Mouse (Mus musculus): Measurements from ENCODE around the gene Rab13.
"Not testable (repeated sequence)": the region's sequence is repeated elsewhere in the genome, so short reads cannot be mapped to it uniquely, and the experiment has no call there.

The Rab13 gene

DNA sequence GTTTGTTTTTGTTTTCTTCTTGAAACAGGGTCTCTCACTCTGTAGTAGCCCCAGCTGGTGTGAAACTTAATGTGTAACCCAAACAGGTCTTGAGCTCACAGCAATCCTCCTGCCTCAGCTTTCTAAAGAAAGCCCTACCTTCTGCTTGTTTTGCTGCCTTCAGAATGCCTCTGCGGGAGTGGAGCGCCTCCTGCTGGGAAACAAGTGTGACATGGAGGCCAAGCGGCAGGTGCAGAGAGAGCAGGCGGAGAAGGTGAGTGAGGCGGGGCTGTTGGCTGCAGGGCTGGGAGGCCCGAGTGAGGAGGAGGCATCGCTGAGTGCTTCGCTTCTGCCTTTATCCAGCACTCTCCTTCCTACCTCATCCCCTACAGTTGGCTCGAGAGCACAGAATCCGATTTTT lies 10.8 kb downstream of the Rab13 start:
- DNase-seq (ENCODE audit: low read depth), result no peak

DNA sequence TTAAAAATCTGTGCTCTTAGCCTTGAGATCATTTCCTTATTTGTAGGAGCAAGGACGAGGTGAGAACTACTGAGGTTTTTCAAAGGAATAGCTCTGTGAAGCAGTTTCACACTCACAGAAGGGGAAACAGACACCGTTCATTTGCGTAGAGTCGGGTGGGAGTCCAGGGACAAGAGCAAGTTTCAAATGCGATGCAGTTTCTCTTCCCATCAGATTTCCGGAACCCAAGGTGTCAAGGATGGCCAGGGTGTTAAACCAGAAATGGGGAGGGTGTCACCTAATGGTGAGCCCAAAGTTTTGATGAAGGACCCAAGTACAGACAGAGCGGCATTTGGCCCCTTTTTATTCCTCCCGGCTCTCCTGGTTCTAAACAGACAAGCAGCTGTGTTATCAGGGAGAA lies 17.6 kb downstream of the Rab13 start:
- DNase-seq (ENCODE audit: low read depth), result no peak

DNA sequence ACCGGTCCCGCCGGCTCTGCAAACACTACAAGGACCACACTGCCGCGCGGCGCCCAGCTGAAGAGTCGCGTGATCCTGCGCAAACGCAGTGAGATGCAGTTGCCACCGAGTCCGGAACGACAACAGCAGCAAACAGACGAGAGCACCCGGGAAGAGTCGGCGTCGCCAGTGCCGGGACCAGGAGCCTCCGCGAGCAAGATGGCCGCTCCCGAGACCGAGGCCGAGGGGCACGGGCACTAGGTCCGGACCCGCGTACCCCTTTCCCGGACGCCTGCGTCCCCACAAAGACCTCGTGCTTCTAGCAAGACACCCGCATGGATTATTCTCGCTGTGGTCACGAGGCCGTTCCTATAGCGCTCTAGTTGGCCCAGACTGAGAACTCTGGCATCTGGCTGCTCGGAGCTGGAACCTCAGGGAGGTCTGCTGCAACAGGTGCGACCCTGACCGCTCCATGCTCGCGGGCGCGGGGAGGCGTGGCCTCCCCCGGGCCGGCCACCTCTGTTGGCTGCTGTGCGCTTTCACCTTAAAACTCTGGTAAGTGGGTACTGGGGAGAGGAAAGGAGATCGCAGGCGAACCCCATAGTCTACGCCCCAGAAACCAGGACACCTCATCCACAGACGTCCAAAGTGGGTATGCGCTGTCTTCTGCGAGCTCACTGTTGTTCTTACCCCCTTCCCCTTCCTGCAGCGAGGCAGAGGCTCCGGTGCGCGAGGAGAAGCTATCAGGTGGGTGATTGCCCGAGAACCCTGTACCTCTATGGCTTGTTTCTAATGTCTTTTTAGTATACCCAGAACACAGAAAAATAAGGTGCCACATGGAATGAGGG lies 18.2 kb downstream of the Rab13 start, which contains the start of gene Jtb:
TSS of gene Jtb (plus strand) at position 91 of the 827 bp plus-strand sequence.
- DNase-seq (ENCODE audit: low read depth), result peak; percentile 94

DNA sequence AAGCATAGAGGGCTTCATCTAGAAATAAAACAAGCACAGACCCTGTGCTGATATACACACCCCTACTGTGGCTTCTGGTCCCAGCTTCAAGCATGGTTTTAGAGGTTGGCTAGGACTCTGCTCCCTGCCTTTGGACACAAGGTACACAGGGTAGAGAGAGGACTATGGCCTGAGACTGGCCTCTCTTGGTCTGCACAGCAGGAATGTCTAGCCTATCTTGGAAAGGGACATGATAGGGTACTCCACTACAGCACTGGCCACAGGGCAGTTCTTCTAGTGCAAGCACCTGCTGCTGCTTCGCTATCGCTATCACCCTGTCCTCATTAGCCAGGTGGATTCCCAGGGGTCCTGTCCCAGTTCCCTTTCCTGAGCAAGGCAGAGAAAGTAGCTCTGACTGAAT lies 27.8 kb downstream of the Rab13 start:
- no peak for DNase-seq (ENCODE audit: low read depth)

DNA sequence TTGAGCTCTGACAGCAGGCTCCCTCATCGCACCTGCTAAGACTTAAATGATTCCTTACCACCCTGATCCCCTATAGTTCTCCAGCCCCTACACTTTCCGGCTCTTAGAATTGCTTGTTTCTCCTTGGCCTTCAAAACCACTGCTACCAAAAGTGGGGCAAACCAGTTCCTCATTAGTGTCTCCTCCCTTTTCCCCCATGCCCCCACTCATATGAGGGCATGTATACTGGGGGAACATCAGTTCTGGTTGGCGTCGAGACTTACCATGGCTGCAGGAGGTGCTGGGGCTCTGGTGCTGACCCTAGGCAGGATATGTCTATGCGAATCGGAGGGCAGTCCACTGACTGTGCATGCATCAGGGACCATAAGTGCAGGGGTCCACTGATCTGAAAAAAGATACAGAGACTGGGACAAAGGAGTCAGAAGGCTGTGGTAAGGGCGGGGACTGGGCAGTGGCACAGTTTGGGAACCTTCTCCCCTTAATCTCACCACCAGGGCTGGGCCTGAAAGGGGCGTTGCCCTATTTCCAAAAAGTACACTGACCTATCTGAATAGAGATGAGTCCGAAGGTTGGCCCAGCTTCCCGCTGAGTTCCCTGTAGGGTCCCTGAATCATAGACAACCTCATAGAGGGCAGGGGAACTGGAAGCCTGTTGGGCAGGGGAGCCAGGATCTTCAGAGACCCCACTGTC lies 28.3 kb downstream of the Rab13 start:
- DNase-seq (ENCODE audit: low read depth), result no peak

DNA sequence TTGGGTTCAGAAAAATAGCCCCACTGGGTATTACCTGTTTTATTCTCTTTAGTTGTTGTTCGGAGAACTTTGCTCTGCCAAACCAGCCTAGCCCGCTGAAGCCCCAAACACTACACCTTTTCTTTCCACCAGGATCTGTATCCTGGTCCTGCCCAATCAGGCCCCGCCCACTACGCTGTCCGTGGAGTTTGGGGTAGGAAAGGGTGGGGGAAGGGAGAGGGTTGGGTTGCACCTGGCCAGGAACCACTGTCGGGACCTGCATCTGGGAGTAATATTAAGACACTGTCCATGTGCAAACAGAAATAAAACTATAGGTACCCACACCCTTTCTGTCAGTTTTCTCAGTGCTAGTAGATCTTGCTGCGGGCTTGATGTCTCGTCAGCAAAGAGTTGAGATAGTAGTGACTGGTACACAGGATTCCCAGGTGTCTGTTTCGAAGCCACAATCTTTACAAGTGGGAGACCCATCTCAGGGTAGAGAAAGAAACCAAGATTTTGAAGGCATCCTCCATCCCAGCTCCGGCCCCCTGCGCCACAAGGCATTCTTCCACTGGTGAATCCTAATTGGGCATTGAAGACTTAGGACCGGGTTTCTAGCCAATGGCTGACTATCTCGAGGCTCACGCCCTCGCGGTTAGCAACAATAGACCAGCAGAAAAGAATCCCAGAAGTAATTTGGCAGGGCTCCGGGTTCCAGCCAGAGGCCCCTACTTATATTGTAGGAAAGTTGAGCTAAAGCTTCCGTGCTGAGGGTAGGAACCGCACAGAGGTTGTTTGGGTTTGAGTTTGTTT lies 29.7 kb downstream of the Rab13 start, which contains the start of gene Creb3l4:
TSS of gene Creb3l4 (minus strand) at position 529 of the 792 bp plus-strand sequence.
- no peak for DNase-seq (ENCODE audit: low read depth)

DNA sequence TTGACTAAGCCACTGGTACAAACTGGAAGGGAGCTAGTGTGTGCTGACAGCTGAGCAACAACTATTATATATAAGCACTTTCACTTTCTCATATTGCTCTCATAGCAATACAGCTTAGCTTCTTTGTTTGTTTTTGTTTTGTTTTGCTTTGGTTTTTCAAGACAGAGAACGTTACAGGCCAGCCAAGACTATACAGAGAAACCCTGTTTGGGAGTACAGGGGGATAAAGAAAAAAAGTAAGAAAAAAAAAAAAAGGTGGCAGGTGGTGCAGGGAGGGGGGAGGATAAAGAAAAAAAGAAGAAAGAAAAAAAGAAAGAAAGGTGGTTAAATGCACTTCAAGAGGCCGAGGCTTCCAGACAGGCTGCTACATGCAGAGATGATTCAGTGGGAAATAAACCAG lies 31.9 kb downstream of the Rab13 start:
- DNase-seq (ENCODE audit: low read depth), result peak; percentile 50

DNA sequence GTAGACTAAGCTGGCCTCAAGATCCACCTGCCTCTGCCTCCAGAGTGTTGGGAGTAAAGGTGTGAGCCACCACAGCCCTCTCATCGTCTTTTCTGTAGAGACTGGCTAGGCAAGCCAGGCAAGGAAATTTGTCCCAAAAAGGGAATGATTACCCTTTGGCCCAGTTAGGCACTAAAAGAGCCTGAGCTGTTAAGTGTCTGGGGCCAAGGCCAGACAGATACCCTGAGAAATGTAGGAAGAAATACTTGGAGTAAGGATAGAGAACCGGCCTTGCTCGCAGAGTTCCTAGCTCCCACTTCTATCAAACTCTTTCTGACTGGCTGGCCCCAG lies 34.1 kb downstream of the Rab13 start:
- no peak for DNase-seq (ENCODE audit: low read depth)

DNA sequence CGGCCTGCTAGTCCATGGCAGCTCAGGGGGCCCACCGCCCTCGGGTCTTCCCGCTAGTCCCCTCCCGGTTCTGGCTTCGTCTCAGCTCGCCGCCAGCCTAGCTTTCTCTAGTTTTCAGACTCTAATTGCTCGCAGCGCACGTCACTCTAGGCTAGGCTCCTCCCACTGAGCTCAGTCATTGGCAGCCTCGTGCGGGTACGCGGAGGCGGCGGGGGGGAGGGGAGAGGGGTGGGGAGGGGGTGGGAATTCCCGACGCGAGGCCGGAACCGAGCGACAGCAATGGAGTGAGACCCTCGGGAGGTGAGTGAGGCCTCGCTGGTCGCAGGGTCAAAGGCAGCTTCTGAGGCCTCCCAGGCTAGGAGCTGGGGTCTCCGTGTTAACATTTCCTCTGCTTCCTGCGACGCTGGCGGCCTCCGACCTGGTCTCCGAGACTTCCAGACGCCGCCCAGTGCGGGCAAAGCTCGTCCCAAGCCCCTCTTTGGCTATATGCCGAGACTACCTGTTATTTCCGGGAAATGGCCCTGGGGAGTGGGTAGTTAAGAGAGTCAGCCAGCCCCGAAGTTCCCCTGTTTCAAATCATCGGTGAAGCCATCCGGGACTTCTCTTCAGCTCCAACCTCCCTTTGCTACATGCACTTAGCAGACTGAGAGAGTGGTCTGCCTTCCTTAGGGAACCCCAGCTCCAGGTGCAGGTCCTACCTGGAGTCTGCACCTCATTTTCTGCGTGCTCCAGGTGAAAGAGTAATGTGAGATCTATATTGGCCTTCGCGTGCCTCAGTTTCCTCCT lies 34.7 kb downstream of the Rab13 start, which contains the start of gene Slc39a1:
TSS of gene Slc39a1 (plus strand) at position 213 of the 786 bp plus-strand sequence.
- DNase-seq (ENCODE audit: low read depth), result peak; percentile 92

DNA sequence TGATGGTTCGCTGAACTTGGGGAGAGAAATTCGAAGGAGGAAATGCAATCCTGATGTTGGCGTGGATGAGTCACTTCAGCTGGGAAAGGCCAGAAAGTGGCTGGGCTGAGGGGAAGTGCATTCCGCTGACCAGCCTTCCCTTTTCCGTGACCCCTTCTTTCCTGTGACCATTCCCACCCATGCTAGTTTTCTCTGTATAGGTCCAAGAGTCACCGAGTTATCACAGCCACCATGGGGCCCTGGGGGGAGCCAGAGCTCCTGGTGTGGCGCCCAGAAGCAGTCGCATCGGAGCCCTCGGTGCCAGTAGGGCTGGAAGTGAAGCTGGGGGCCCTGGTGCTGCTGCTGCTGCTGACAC lies 35.2 kb downstream of the Rab13 start:
- no peak for DNase-seq (ENCODE audit: low read depth)

DNA sequence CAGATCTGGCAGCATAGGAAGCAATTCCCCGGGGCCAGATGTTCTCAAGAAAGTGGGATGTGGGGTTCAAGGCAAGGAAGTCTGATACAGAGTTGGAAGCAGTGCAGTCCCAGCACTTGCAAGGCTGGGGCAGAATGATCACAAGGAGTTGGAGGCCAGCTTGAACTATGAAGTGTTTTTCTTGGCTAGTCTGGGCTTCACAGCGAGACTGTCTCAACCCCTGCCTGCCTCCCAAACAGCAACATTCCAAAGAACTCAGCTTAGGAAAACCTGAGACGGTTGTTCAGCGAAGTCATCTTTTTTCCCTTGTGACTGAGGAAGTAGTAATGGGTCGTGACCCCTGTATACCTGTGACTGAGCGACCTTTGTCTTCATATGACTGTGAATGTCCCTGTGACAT lies 37.3 kb downstream of the Rab13 start:
- DNase-seq (ENCODE audit: low read depth), result no peak

DNA sequence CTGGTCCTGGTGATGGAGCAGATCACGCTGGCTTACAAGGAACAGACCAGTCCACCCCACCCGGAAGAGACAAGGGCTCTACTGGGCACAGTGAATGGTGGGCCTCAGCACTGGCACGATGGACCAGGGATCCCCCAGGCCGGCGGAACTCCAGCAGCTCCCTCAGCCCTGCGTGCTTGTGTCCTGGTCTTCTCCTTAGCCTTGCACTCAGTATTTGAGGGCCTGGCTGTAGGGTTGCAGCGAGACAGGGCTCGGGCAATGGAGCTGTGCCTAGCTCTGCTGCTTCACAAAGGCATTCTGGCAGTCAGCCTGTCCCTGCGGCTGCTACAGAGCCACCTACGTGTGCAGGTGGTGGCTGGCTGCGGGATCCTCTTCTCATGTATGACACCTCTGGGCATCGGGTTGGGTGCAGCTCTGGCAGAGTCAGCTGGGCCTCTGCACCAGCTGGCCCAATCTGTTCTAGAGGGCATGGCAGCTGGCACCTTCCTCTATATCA lies 38.3 kb downstream of the Rab13 start:
- not testable (repeated sequence) for DNase-seq (ENCODE audit: low read depth)

DNA sequence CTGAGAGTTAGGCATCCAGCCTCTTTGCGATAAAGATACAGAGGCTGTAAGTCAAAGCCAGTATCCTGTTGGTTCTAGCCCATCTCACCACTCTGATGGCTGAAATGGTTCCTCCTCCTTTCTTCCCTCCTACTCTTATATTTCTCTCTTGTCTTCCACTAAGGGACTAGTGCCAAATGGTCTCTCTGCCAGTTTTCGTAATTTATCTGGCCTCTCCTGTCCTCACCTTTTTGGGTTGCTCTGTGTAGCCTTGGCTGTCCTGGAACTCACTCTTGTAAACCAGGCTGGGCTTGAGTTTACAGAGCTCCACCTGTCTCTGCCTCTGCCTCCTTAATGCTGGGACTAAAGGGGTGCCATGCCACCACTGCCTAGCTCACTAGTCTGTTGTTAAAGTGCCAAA lies 39.2 kb downstream of the Rab13 start:
- DNase-seq (ENCODE audit: low read depth), result not testable (repeated sequence)

DNA sequence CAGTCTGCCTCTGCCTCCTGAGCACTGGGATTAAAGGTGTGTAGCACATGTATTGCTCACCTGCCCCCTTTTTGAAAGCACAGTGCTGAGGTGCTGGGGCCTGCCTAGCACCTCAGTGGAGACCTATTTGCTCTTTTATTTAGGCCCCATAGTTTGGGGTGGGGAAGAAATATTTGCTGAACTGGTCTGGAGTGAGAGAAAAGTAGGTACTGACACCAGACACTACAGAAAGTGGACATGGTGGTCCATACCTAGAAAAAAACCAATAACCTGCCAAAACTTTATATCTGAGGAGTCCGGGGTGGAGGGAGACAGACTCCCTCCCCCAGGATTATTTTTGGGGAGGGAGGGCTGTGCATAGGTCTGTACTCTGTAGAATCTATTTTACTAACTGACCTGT lies 39.7 kb downstream of the Rab13 start:
- DNase-seq (ENCODE audit: low read depth), result peak; percentile 36

DNA sequence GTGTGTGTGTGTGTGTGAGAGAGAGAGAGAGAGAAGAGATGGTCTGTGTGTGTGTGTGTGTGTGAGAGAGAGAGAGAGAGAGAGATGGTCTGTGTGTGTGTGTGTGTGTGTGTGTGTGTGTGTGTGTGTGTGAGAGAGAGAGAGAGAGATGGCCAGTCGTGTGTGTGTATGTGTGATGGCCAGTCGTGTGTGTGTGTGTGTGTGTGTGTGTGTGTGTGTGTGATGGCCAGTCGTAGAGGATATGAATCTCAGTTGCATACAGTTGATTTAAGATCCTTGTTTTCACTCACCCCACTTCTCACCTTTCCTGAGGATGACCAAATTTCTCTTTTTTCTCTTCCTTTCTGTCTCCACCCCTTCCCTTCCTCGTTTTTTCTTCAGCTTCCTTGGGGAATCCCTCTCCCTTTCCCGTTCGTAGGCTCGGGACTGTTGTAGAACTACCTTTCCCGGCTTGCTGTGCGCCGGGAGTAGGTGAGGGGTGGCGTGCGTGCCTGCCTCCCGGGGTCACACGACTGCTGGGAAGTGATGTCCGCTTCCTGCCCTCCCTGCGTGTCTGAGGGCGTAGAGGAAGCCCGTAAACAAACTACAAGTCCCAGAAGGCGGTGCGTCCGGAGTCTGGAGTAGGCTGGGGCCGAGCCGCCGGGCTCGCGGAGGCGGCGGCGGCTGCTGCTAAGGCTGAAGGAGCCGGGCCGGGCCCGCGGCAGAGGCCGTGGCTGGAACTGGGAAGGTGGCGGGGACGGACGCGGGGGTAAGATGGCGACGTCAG lies 40.3 kb downstream of the Rab13 start, which contains the start of gene Crtc2:
TSS of gene Crtc2 (plus strand) at position 511 of the 766 bp plus-strand sequence.
- DNase-seq (ENCODE audit: low read depth), result peak; percentile 92

DNA sequence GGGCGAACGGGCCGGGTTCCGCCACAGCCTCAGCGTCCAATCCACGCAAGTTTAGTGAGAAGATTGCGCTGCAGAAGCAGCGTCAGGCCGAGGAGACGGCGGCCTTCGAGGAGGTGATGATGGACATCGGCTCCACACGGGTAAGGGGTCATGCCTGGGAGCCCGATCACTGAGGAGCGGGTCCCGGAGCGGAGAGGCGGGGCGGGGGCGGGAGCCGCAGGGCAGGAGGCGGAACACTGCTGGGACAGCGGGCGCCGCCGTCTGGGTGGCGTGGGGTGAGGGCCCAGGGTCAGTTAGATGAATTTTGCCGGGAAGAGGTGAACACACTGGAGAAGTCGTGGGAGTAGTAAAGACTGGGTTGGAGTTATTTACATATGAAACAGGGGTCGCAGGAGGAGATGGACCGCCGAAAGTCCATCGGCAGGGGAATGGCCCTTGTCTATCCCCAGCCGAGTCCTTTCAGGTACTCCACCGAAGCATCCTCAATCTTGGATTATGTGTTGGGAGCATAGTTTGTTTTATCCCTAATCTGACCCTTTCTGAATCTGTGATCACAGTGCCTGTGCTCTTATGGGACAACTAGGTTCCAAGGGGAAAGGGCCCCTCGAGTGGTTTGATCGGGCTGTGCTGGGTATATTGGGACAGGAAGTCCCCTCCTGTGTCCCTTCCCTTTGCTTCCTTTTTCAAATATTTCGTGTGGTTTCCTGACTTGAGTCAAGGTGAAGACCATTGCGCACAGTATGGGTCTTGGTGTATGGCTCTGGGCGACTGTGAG lies 41.1 kb downstream of the Rab13 start:
- DNase-seq (ENCODE audit: low read depth), result peak; percentile 52

DNA sequence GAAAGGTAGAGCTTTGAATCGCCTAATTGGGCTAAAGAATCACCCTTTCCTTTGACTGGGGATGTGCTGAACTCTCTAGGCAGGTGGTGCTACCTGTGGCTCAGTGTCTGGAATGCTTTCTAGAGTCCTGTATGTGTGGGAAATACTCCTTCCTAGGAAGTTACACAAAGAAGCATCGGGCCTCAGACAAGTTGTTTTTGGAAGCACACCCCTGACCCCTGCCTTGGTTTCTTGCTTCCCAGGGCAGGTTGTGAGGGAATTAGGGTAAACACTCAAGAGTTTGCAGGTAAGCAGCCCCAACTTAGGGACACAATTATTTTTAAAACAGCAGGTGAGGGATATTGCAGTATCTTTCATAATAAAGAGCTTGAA lies 41.7 kb downstream of the Rab13 start:
- DNase-seq (ENCODE audit: low read depth), result no peak

DNA sequence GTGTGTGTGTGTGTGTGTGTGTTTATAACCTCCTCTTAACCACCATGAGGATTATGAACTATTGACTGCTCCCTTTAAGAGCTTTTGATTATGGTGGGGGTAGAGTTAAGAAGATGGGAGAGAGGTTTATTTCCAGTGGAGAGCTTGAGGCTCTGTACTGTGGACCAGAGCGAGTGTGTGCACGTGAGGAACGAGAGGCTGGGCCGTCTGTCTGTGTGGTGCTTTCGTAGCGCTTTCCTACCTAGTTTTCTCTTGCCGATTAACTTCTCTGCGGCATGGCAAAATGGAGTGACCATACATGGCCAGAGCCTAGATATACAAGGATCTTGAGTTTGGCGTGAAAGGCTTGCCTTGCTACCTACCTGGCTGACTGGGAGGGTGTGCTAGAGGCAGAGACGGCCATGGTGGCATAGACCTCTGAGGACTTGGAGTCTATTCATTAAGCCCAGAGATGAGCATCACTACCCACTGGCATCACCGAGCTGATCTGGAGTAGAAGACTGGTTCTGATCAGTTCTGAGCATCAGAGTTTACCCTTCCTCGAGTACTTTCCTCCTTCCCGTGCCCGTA lies 42.4 kb downstream of the Rab13 start:
- DNase-seq (ENCODE audit: low read depth), result no peak

DNA sequence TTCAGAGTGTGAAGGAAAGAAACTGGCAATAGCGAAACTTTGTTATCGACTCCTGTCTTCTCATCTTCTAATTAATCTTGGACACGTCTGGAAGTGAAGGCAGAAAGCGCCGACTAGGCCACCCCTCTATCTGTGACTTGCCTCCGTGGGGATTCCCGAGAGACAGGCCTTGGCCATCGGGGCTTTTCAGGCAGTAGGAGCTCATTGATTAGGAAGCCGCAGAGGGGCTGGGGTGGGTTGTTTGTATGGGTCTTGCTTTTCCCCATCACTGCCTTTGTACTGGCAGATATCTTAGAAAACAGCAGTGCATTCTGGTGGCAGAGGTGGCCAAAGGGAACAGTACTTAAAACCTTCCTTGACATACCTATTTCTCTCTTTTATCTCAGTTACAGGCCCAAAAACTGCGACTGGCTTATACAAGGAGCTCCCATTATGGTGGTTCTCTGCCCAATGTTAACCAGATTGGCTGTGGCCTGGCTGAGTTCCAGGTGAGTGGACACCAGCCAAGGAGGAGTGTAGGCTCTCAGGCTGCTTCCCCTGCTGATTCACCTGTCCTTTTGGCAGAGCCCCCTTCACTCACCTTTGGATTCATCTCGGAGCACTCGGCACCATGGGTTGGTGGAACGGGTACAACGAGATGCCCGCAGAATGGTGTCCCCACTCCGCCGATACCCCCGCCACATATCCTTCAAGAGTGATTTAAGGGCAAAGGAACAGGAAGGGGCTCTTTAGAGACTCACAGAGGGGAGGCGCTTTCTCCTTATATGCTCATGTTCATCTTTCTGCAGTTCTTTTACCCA lies 43.4 kb downstream of the Rab13 start:
- no peak for DNase-seq (ENCODE audit: low read depth)
